Mouse (Mus musculus): ENCODE measurements around the gene Lmntd1. TPM values are rescaled to one million over a fixed set of nuclear protein-coding genes. Genes with fewer than 3 reads are reported as not detected.

The Lmntd1 gene
- total RNA-seq, 2 experiments from 2014 or later: 1.8 to 2.1 TPM

- no peak for DNase-seq (ENCODE audit: low spot score in 2 of 2)
Observed at GRCm38 (mm10) chr6:145495731-145496130, 118.4 kb downstream of the Lmntd1 start.

GRCm38 (mm10) chr6:145488251-145488650, 125.9 kb downstream of the Lmntd1 start:
- no peak for DNase-seq (ENCODE audit: low spot score in 2 of 2)

DNA sequence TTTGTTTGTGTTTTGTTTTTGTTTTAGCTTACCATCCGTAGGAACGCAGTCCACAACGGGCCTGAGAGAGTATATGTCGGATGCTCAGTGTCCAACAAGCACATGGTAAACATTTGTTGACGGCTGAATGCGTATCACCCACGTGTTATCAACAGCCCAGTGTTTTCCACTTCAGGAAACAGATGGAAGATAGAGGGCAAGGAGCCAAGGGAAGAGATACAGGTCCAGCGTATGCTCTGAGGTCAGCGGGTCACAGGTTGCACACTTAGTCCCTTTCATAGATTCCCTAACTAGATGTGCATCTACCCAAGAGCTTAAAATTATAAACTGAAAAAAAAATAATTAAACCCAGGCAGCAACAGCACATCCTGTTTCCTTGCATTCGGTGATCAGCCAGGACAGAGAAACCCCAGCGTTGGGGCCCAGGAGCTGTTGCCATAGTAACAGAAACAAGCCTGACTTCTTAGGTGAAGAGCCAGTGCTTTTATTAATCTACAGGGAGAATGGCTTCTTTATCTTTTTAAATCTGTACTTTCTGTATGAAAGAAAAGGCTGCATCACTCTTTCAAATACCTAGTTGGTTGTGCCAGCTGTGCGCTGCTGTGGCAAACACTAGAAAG, 128.0 kb downstream of the Lmntd1 start:
- no peak for DNase-seq (ENCODE audit: low spot score in 2 of 2)

- no peak for DNase-seq (ENCODE audit: low spot score in 2 of 2)
Observed at GRCm38 (mm10) chr6:145483318-145483674, 130.8 kb downstream of the Lmntd1 start.

GRCm38 (mm10) chr6:145482656-145483317, 131.3 kb downstream of the Lmntd1 start:
- DNase-seq (ENCODE audit: low spot score in 2 of 2): no peak

DNA sequence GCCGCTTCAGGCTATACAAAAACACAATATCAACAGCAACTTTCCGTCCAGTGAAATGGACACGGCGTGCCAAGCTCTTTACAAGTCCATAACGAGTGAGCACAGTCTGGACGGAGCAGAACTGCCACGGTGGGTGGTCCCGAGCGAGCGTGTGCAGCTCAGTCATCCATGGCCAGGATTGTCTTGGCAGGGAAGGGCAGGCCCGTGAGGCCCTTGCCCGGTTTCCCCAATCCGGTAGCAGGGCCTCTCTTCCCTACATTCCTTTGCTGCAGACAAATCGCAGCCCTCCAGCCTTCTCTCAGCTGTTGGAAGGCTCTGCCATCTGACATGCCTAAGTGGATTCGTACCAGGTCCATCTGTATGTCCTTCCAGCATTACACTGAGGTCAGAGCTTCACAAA, 132.2 kb downstream of the Lmntd1 start:
- DNase-seq (ENCODE audit: low spot score in 2 of 2): no peak

- no peak for DNase-seq (ENCODE audit: low spot score in 2 of 2)
Observed at GRCm38 (mm10) chr6:145478821-145479271, 135.3 kb downstream of the Lmntd1 start.

GRCm38 (mm10) chr6:145477367-145477905, 136.7 kb downstream of the Lmntd1 start:
- no peak for DNase-seq (ENCODE audit: low spot score in 2 of 2)

- no peak for DNase-seq (ENCODE audit: low spot score in 2 of 2)
Observed at GRCm38 (mm10) chr6:145471638-145472247, 142.4 kb downstream of the Lmntd1 start.

- no peak for DNase-seq (ENCODE audit: low spot score in 2 of 2)
Observed at GRCm38 (mm10) chr6:145469260-145469943, 144.7 kb downstream of the Lmntd1 start.

GRCm38 (mm10) chr6:145464027-145464426, 150.1 kb downstream of the Lmntd1 start:
- no peak for DNase-seq (ENCODE audit: low spot score in 2 of 2)

DNA sequence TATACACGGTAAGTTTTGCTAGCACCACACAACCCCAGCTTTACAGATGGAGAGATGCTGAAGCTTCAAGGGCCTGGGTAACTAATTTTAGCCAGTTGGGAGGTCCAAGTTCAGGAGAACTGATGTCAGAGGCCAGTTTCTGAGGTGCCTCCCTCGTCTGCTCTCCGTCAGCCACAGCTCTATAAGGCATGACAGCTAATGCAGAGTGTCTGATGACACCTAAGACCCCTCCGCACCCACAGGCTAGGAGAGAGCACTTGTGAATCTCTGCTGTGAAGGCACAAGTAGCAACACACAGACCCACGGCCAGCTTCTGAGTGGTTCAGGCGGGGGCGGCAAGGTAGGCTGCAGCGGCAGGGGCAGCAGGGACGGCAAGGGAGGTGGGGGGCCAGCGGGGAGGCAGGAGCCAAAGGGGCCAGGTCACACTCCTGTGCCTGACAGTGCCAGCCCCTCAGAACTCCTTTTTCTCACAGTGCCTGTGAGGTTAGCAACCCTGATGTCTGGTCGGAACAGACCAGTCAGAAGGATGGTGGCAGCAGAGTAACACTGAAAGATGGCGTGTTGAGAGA, 151.4 kb downstream of the Lmntd1 start:
- DNase-seq (ENCODE audit: low spot score in 2 of 2): no peak

GRCm38 (mm10) chr6:145457066-145457465, 157.1 kb downstream of the Lmntd1 start:
- no peak for DNase-seq (ENCODE audit: low spot score in 2 of 2)

DNA sequence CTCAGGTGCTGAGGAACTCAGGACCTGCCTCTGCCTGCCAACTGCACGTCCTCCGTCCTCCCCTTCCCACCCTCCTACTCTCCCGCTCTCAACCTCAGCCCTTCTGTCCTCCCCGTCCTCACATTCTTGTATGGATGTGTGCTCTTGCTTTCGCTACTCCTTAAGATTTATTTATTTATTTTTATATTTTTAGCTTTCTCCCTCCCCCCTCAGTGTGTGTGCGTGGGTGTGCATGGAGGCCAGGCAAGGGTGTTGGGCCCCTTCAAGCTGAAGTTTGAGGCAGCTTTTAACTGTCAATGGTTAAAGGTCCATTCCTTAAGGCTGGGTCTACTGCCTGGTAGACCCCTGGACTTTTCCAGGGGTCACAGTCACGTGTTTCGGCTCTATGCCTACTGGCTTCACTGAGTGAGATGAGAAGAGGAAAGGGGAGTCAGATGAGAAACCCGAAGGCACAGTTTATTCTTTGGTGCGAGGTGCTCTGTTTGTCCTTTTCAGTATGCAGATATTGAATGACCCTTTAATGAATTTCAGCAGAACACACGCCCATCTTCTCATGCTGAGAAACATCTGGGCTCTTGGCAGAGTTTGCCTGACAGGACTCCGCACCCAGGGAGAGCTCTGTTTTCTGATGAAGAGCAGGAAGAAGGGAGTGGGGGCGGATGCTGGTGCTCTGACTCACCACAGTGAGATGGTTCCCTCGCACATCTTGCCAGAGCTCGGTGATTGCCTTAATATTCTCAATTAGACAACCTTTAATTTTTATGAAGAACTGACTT, 163.3 kb downstream of the Lmntd1 start:
- DNase-seq (ENCODE audit: low spot score in 2 of 2): peak; percentile 39 to 49

DNA sequence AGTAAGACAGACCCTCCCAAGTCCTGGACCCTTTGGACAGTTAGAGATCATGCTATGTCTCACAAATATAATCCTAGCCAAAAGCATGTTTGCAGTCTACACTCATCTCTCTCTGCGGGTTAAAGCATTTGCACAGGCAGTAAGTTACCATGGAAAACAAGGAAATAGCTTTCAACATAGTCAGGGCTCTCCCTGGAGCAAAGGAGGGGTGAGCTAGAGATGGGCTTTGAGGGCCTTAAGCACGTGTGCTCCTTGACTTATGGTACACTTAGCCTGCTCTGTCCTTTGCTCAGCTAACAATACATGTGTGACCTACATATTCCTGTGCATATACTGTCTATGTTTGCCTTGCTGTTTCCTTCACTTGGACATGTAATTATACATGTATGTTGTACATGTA, 165.8 kb downstream of the Lmntd1 start:
- DNase-seq (ENCODE audit: low spot score in 2 of 2): no peak

GRCm38 (mm10) chr6:145445811-145446500, 168.2 kb downstream of the Lmntd1 start:
- no peak for DNase-seq (ENCODE audit: low spot score in 2 of 2)

GRCm38 (mm10) chr6:145445380-145445779, 168.7 kb downstream of the Lmntd1 start:
- no peak for DNase-seq (ENCODE audit: low spot score in 2 of 2)

DNA sequence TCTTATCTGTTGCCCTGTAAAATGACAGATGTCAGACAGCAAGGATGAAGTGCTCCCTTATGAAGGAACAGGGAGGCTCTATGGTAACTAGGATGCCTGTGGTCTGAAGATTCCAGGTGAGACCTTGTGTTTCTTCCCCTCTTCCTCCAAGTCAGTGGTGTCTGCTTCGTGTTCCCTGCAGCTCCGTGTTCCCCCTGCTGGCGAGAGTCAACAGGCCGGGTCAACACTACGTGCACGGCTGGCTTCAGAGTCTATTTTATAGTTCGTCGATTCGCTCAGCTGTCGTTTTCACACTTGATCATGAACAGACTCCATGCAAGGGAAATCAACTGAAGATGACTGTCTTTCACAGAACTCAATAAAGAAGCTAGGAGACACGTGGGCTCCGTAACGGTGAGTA, 171.3 kb downstream of the Lmntd1 start:
- DNase-seq (ENCODE audit: low spot score in 2 of 2): no peak

GRCm38 (mm10) chr6:145441416-145442110, 172.6 kb downstream of the Lmntd1 start:
- peak in 1 of 2 experiments; percentile 15 for DNase-seq (ENCODE audit: low spot score in 2 of 2)

Measured in left cerebral cortex, adult 18-20 months (tissue).